Mouse (Mus musculus) neural tube, embryonic 14.5 days (tissue): ENCODE data around the gene Rhox3g. TPM values are rescaled to one million over a fixed set of nuclear protein-coding genes. Genes with fewer than 3 reads are reported as not detected.
"Not testable (repeated sequence)": the region's sequence is repeated elsewhere in the genome, so short reads cannot be mapped to it uniquely, and the experiment has no call there.

Experiments
- ATAC-seq: fragments of 200-750 bp; cut with Nextera tagmentation; 2 replicates; pipeline ENCODE4 v1.8.0; 2017; ENCODE audit warnings: low read depth, mild to moderate bottlenecking, moderate TSS enrichment, moderate library complexity
- H3K27ac ChIP-seq: fragments of 300-500 bp; sonication (generic); 2 replicates; pipeline ENCODE4 v1.5.1; 2014; ENCODE audit warnings: low read depth, mild to moderate bottlenecking, control low read depth, low read length, moderate library complexity, mixed read lengths
- H3K27me3 ChIP-seq: fragments of 300-500 bp; sonication (generic); 2 replicates; pipeline ENCODE4 v1.6.1; 2014; ENCODE audit warnings: low read length; ENCODE audit not compliant: control insufficient read depth, insufficient read depth
- H3K36me3 ChIP-seq: fragments of 300-500 bp; sonication (generic); 2 replicates; pipeline ENCODE4 v1.6.1; 2014; ENCODE audit warnings: low read length, mixed read lengths; ENCODE audit not compliant: control insufficient read depth, insufficient read depth
- H3K4me1 ChIP-seq: fragments of 300-500 bp; sonication (generic); 2 replicates; pipeline ENCODE4 v1.6.1; 2014; ENCODE audit warnings: low read length; ENCODE audit not compliant: control insufficient read depth, insufficient read depth
- H3K4me2 ChIP-seq: fragments of 300-500 bp; sonication (generic); 2 replicates; pipeline ENCODE4 v1.6.1; 2014; ENCODE audit warnings: mild to moderate bottlenecking, low read depth, low read length, control low read depth
- H3K4me3 ChIP-seq: fragments of 300-500 bp; sonication (generic); 2 replicates; pipeline ENCODE4 v1.5.1; 2014; ENCODE audit warnings: low read depth, low read length, control low read depth, mixed read lengths
- H3K9ac ChIP-seq: fragments of 300-500 bp; sonication (generic); replicated peaks from 2 replicates; pipeline ENCODE4 v1.6.1; 2014; ENCODE audit warnings: low read depth, mild to moderate bottlenecking, control low read depth, low read length, mixed read lengths
- H3K9me3 ChIP-seq: fragments of 300-500 bp; sonication (generic); 2 replicates; pipeline ENCODE4 v1.6.1; 2016; ENCODE audit warnings: low read length; ENCODE audit not compliant: control insufficient read depth
- WGBS: fragments of 180-500 bp; shearing (Covaris S2); extraction: QIAGEN DNeasy Blood & Tissue Kit; methylation state at CpG from one replicate; pipeline ENCODE4 v1.1.7; 2014; 5-methylcytosine and 5-hydroxymethylcytosine counted together
- polyA plus RNA-seq: library from polyadenylated mRNA; unstranded; fragments of >200 nt; fragmentation: Nextera tagmentation; extraction: Ambion mirVana; gene quantifications from 2 replicates; pipeline ENCODE4 v1.2.1, GENCODE M21; 2014

The Rhox3g gene
- not detected in 2 replicates for polyA plus RNA-seq

- H3K27ac ChIP-seq, ATAC-seq, H3K27me3 ChIP-seq, H3K9me3 ChIP-seq, H3K36me3 ChIP-seq, H3K4me3 ChIP-seq, H3K4me2 ChIP-seq, H3K4me1 ChIP-seq, H3K9ac ChIP-seq: not testable (repeated sequence)
- 90% methylated on average over 2 of the region's 2 CpGs for WGBS
Measured at GRCm38 (mm10) chrX:37628512-37628911, at the start of gene Rhox3g. Rhox3g (minus strand) TSS chrX:37628612.

- H3K4me3 ChIP-seq, H3K9me3 ChIP-seq, H3K4me1 ChIP-seq, H3K27me3 ChIP-seq, H3K9ac ChIP-seq, H3K27ac ChIP-seq, H3K36me3 ChIP-seq, ATAC-seq, H3K4me2 ChIP-seq: not testable (repeated sequence)
- WGBS: 94% methylated on average over 8 of the region's 8 CpGs
Measured at GRCm38 (mm10) chrX:37673177-37673576, 44.8 kb upstream of the Rhox3g start, which contains the start of gene Rhox2h. Rhox2h (minus strand) TSS chrX:37673277.

GRCm38 (mm10) chrX:37668664-37669063 lies 40.3 kb upstream of the Rhox3g start, which contains the start of gene Rhox3h:
Rhox3h (minus strand) TSS chrX:37668764.
- ATAC-seq, H3K4me3 ChIP-seq, H3K4me1 ChIP-seq, H3K9me3 ChIP-seq, H3K4me2 ChIP-seq, H3K27me3 ChIP-seq, H3K9ac ChIP-seq, H3K36me3 ChIP-seq, H3K27ac ChIP-seq: not testable (repeated sequence)
- 100% methylated on average over 1 of the region's 3 CpGs for WGBS

- H3K27me3 ChIP-seq, H3K4me1 ChIP-seq, H3K4me3 ChIP-seq, H3K36me3 ChIP-seq, H3K4me2 ChIP-seq, H3K27ac ChIP-seq, ATAC-seq, H3K9ac ChIP-seq, H3K9me3 ChIP-seq: not testable (repeated sequence)
- 95% methylated on average over 16 of the region's 20 CpGs for WGBS
Measured at GRCm38 (mm10) chrX:37651227-37651626, 22.8 kb upstream of the Rhox3g start, which contains the start of gene Rhox4g. Rhox4g (minus strand) TSS chrX:37651327.

- H3K36me3 ChIP-seq, ATAC-seq, H3K4me2 ChIP-seq, H3K4me1 ChIP-seq, H3K9ac ChIP-seq, H3K27me3 ChIP-seq, H3K9me3 ChIP-seq, H3K27ac ChIP-seq, H3K4me3 ChIP-seq: not testable (repeated sequence)
- WGBS: 91% methylated on average over 6 of the region's 6 CpGs
Measured at GRCm38 (mm10) chrX:37643370-37643769, 15.0 kb upstream of the Rhox3g start, which contains the start of gene Rhox2g. Rhox2g (minus strand) TSS chrX:37643470.

- not testable (repeated sequence) for H3K4me3 ChIP-seq, H3K27ac ChIP-seq, H3K36me3 ChIP-seq, H3K27me3 ChIP-seq, H3K9me3 ChIP-seq, H3K9ac ChIP-seq, ATAC-seq, H3K4me1 ChIP-seq, H3K4me2 ChIP-seq
- WGBS: 96% methylated on average over 16 of the region's 19 CpGs
Measured at GRCm38 (mm10) chrX:37607604-37608003, 20.8 kb downstream of the Rhox3g start, which contains the start of gene Rhox4f. Rhox4f (minus strand) TSS chrX:37607704.

GRCm38 (mm10) chrX:37580692-37581091 lies 47.7 kb downstream of the Rhox3g start, which contains the start of gene Rhox3f:
Rhox3f (plus strand) TSS chrX:37580992.
- not testable (repeated sequence) for H3K9ac ChIP-seq, ATAC-seq, H3K36me3 ChIP-seq, H3K4me2 ChIP-seq, H3K4me3 ChIP-seq, H3K27ac ChIP-seq, H3K27me3 ChIP-seq, H3K4me1 ChIP-seq, H3K9me3 ChIP-seq

Other genes with a start within 250 kb of the Rhox3g start
- gene Rhox3a2, start 248.6 kb downstream of the Rhox3g start, polyA plus RNA-seq: not detected in 2 replicates
- not detected in 2 replicates for gene Rhox4a2, start 237.8 kb downstream of the Rhox3g start, polyA plus RNA-seq
- gene Rhox2b, start 216.5 kb downstream of the Rhox3g start, polyA plus RNA-seq: 0.36 TPM in 1 of 2 replicates, not detected in the other
- gene Rhox4b, start 196.1 kb downstream of the Rhox3g start, polyA plus RNA-seq: not detected in 2 replicates
- not detected in 2 replicates for gene Rhox2c, start 174.9 kb downstream of the Rhox3g start, polyA plus RNA-seq
- not detected in 2 replicates for gene Rhox3c, start 170.0 kb downstream of the Rhox3g start, polyA plus RNA-seq
- not detected in 2 replicates for gene Rhox4c, start 148.3 kb downstream of the Rhox3g start, polyA plus RNA-seq
- gene Rhox2d, start 135.2 kb downstream of the Rhox3g start, polyA plus RNA-seq: not detected in 2 replicates
- gene Rhox4d, start 114.3 kb downstream of the Rhox3g start, polyA plus RNA-seq: not detected in 2 replicates
- gene Rhox2e, start 98.2 kb downstream of the Rhox3g start, polyA plus RNA-seq: not detected in 2 replicates
- not detected in 2 replicates for gene Rhox3e, start 86.6 kb downstream of the Rhox3g start, polyA plus RNA-seq
- gene Rhox4e, start 71.2 kb downstream of the Rhox3g start, polyA plus RNA-seq: not detected in 2 replicates
- gene Rhox2f, start 57.2 kb downstream of the Rhox3g start, polyA plus RNA-seq: not detected in 2 replicates
- gene Rhox3f, start 47.6 kb downstream of the Rhox3g start, polyA plus RNA-seq: not detected in 2 replicates
- gene Rhox4f, start 20.9 kb downstream of the Rhox3g start, polyA plus RNA-seq: not detected in 2 replicates
- not detected in 2 replicates for gene Rhox2g, start 14.9 kb upstream of the Rhox3g start, polyA plus RNA-seq
- gene Rhox4g, start 22.7 kb upstream of the Rhox3g start, polyA plus RNA-seq: not detected in 2 replicates
- not detected in 2 replicates for gene Rhox3h, start 40.2 kb upstream of the Rhox3g start, polyA plus RNA-seq
- gene Rhox2h, start 44.7 kb upstream of the Rhox3g start, polyA plus RNA-seq: not detected in 2 replicates
- 0.37 TPM in 1 of 2 replicates, not detected in the other for gene Rhox5, start 176.2 kb upstream of the Rhox3g start, polyA plus RNA-seq
- gene Rhox6, start 198.3 kb upstream of the Rhox3g start, polyA plus RNA-seq: not detected in 2 replicates
- not detected in 2 replicates for gene Rhox7a, start 203.1 kb upstream of the Rhox3g start, polyA plus RNA-seq